Mouse (Mus musculus) thymus, adult 2 months (tissue): ENCODE measurements around the gene Scfd2.

ENCODE experiments used
- CTCF ChIP-seq: fragments of 200-500 bp; IDR thresholded peaks from 2 replicates; pipeline ENCODE4 v1.5.1; 2012; ENCODE audit warnings: mild to moderate bottlenecking, control low read depth, low read length, moderate library complexity, borderline replicate concordance; ENCODE audit not compliant: control insufficient read depth, poor library complexity, insufficient read depth; ENCODE audit errors: extremely low read depth
- POLR2A ChIP-seq: fragments of 200-500 bp; IDR thresholded peaks from 2 replicates; pipeline ENCODE4 v1.6.1; 2012; ENCODE audit warnings: mild to moderate bottlenecking, low read length, control low read depth, moderate library complexity; ENCODE audit not compliant: control insufficient read depth, poor library complexity, insufficient read depth; ENCODE audit errors: extremely low read depth

DNA sequence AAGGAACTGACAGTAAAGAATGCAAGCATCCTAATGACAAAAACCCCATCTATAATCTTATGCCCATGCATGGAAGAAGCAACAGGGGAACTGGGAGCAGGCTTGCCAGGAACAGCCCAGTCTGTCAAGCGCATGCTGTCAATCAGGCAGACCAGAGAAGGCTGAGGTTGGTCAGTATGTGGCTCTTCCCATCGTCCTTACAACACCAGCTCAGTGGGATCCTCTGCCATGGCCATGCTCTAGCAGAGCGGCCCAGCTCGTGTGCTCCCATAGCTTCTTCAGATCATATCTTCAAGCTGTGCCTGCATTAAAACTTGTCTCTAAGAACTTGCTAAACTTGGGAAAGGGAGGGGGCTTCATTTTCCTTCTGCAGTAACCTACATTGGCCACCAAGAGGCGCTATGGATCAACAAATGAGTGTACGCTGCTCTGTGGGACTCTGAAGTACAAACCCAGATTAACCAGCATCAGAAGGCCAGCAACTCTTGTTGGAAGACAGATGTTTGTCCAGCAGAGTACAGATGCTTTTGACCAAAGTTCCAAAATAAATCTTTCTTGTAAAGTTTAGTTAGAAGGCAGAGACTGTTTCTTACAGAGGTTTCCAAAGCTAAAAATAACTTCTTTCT is 220.2 kb downstream of the Scfd2 start:
- no peak for TF ChIP-seq CTCF
- no peak for TF ChIP-seq POLR2A
